Mouse (Mus musculus) left cerebral cortex, postnatal 25 days (tissue): ENCODE results near the gene Tm4sf19. TPM values are rescaled to one million over a fixed set of nuclear protein-coding genes. Genes with fewer than 3 reads are reported as not detected.

ENCODE experiments used
- total RNA-seq, 2 experiments: library from RNA; stranded (reverse); gene quantifications; 2 replicates each; pipeline ENCODE4 v1.2.3; 2021

The Tm4sf19 gene
- total RNA-seq, 2 experiments from 2014 or later: 0.27 TPM; not detected in 1

Other genes with a start within 250 kb of the Tm4sf19 start
- gene Nrros, start 234.9 kb upstream of the Tm4sf19 start, total RNA-seq: 1 to 10 TPM; 7.9 to 8.9 TPM
- gene Bex6, start 220.7 kb upstream of the Tm4sf19 start, total RNA-seq: not detected
- 10 to 100 TPM; 46.8 to 49.6 TPM for gene Fbxo45, start 153.3 kb upstream of the Tm4sf19 start, total RNA-seq
- 10 to 100 TPM; 11.8 to 12.6 TPM for gene Wdr53, start 153.3 kb upstream of the Tm4sf19 start, total RNA-seq
- under 1 TPM in 1 of 2 experiments, not detected in 1; 0.50 TPM for gene Smco1, start 129.0 kb upstream of the Tm4sf19 start, total RNA-seq
- gene Rnf168, start 123.0 kb upstream of the Tm4sf19 start, total RNA-seq: 10 to 100 TPM; 27.7 TPM
- 10 to 100 TPM; 46.8 to 50.1 TPM for gene Ubxn7, start 68.2 kb upstream of the Tm4sf19 start, total RNA-seq
- gene Tctex1d2, start 19.2 kb downstream of the Tm4sf19 start, total RNA-seq: 10 to 100 TPM; 11.2 to 14.1 TPM
- 10 to 100 TPM; 38.2 to 40.3 TPM for gene Pcyt1a, start 30.4 kb downstream of the Tm4sf19 start, total RNA-seq
- gene Slc51a, start 87.4 kb downstream of the Tm4sf19 start, total RNA-seq: not detected
- not detected for gene Zdhhc19, start 95.8 kb downstream of the Tm4sf19 start, total RNA-seq
- gene Tfrc, start 208.4 kb downstream of the Tm4sf19 start, total RNA-seq: 10 to 100 TPM; 71.0 to 79.9 TPM
- gene Tnk2, start 243.4 kb downstream of the Tm4sf19 start, total RNA-seq: 100 to 1,000 TPM; 179 to 184 TPM